Mouse (Mus musculus) heart, postnatal 0 days (tissue): ENCODE data around the gene Hibadh. TPM values are rescaled to one million over a fixed set of nuclear protein-coding genes. Genes with fewer than 3 reads are reported as not detected.

Source experiments
- ATAC-seq: fragments of 200-750 bp; cut with Nextera tagmentation; 2 replicates; pipeline ENCODE4 v1.8.0; 2017; ENCODE audit warnings: low read depth, moderate number of reproducible peaks, moderate library complexity; ENCODE audit not compliant: insufficient read depth
- DNase-seq: peaks from one replicate; pipeline ENCODE4 v3.0.0-alpha.2; 2016; ENCODE audit warnings: low spot score
- H3K27ac ChIP-seq: fragments of 300-500 bp; sonication (generic); 2 replicates; pipeline ENCODE4 v1.5.1; 2014; ENCODE audit warnings: low read depth, mild to moderate bottlenecking
- H3K27me3 ChIP-seq: fragments of 300-500 bp; sonication (generic); 2 replicates; pipeline ENCODE4 v1.6.1; 2014; ENCODE audit warnings: low read length, mixed read lengths; ENCODE audit not compliant: control insufficient read depth, insufficient read depth
- H3K36me3 ChIP-seq: fragments of 300-500 bp; sonication (generic); replicated peaks from 2 replicates; pipeline ENCODE4 v1.6.1; 2014; ENCODE audit warnings: low read length, mixed read lengths; ENCODE audit not compliant: control insufficient read depth, insufficient read depth
- H3K4me1 ChIP-seq: fragments of 300-500 bp; sonication (generic); 2 replicates; pipeline ENCODE4 v1.6.1; 2014; ENCODE audit warnings: antibody characterized with exemption; ENCODE audit not compliant: control insufficient read depth, insufficient read depth
- H3K4me2 ChIP-seq: fragments of 300-500 bp; sonication (generic); 2 replicates; pipeline ENCODE4 v1.6.1; 2014; ENCODE audit warnings: low read depth, mild to moderate bottlenecking, low read length, moderate library complexity
- H3K4me3 ChIP-seq: fragments of 300-500 bp; sonication (generic); 2 replicates; pipeline ENCODE4 v1.5.1; 2014; ENCODE audit warnings: low read depth, low read length
- H3K9ac ChIP-seq: fragments of 300-500 bp; sonication (generic); replicated peaks from 2 replicates; pipeline ENCODE4 v1.6.1; 2014; ENCODE audit warnings: low read depth, low read length, mixed read lengths
- H3K9me3 ChIP-seq: fragments of 300-500 bp; sonication (generic); replicated peaks from 2 replicates; pipeline ENCODE4 v1.6.1; 2016; ENCODE audit warnings: low read length; ENCODE audit not compliant: control insufficient read depth
- CTCF ChIP-seq: IDR thresholded peaks from 2 replicates; pipeline ENCODE4 v1.5.1; 2016; ENCODE audit warnings: antibody characterized with exemption, control low read depth, low read depth
- EP300 ChIP-seq: IDR thresholded peaks from 2 replicates; pipeline ENCODE4 v1.6.1; 2016; ENCODE audit warnings: antibody characterized with exemption, low read depth
- WGBS: fragments of 180-500 bp; shearing (Covaris S2); extraction: QIAGEN DNeasy Blood & Tissue Kit; methylation state at CpG from one replicate; pipeline ENCODE4 v1.1.7; 2014; 5-methylcytosine and 5-hydroxymethylcytosine counted together
- polyA plus RNA-seq: library from polyadenylated mRNA; unstranded; fragments of >200 nt; fragmentation: Nextera tagmentation; extraction: Ambion mirVana; gene quantifications from 2 replicates; pipeline ENCODE4 v1.2.1, GENCODE M21; 2015
- total RNA-seq: library from RNA; depleted of rRNA; stranded (reverse); fragments of >200 nt; gene quantifications from 2 replicates; pipeline ENCODE4 v1.2.3, GENCODE M21; 2014; ENCODE audit warnings: low replicate concordance; rRNA removed

Hibadh gene
- total RNA-seq (82.2 and 111 TPM in 2 replicates), polyA plus RNA-seq (228 and 232 TPM in 2 replicates)

DNA sequence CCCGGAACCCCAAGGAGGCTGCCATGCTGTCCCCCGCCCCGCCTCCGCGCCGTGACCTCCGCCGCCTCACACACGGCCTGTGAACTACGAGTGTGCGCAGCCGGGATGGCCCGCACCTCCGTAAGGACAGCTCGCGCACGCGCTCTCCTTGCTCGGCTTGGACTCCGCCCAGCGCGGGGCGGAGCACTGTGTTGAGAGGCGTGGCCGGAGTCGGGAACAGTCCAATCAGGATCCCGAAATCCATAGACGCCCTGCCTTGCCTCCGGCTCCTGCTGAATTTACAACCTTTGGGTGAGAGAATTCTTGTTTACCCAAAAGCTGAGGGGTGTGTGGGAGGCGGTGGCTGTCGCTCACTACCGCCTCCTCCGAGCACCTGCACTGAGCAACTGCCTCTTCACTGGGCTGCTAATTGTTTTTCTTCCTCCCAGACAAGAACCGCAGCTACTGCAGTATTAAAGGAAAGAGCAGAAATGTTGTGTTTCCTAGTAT is at the start of gene Hibadh:
TSS of gene Hibadh (minus strand) at position 166 of the 489 bp plus-strand sequence.
- Histone ChIP-seq H3K4me3 (peak within 1 kb of the TSS; percentile 78), H3K36me3 (no peaks in the 10 kb centered on the region), H3K27me3 (no peaks in the 10 kb centered on the region), H3K4me2 (peak within 1 kb of the TSS; percentile 68), H3K4me1 (peaks cover 11% of the 10 kb centered on the region), H3K9me3 (no peaks in the 10 kb centered on the region), H3K27ac (peak within 1 kb of the TSS; percentile 90), H3K9ac (peak within 1 kb of the TSS; percentile 80)
- ATAC-seq, result peak; percentile 100
- WGBS, result under 1% methylated on average over 34 of the region's 34 CpGs
- DNase-seq, result peak; percentile 97
- TF ChIP-seq EP300, result no peak
- TF ChIP-seq CTCF, result no peak

GRCm38 (mm10) chr6:52686901-52687500 is 46.8 kb upstream of the Hibadh start:
- WGBS, result 76% methylated on average over 5 of the region's 5 CpGs
- 0 out of 2 replicates have a peak, but pooled peaks cover 1% of the 10 kb centered on the region for H3K4me1 ChIP-seq
- H3K9ac ChIP-seq, result no peak overlapping the region
- H3K4me2 ChIP-seq, result no peak overlapping the region
- no peak for ATAC-seq
- no peak overlapping the region for H3K4me3 ChIP-seq
- DNase-seq, result no peak
- no peak overlapping the region for H3K27ac ChIP-seq
- H3K9me3 ChIP-seq, result 0 out of 2 replicates have a peak, but pooled peaks cover 3% of the 10 kb centered on the region
- H3K27me3 ChIP-seq, result no peaks in the 10 kb centered on the region
- no peaks in the 10 kb centered on the region for H3K36me3 ChIP-seq
- no peak for TF ChIP-seq CTCF
- no peak for TF ChIP-seq EP300

- no peak for ATAC-seq
- no peaks in the 10 kb centered on the region for H3K36me3 ChIP-seq
- 68% methylated on average over 3 of the region's 3 CpGs for WGBS
- no peak overlapping the region for H3K9ac ChIP-seq
- H3K4me1 ChIP-seq, result no peaks in the 10 kb centered on the region
- no peaks in the 10 kb centered on the region for H3K9me3 ChIP-seq
- H3K27me3 ChIP-seq, result no peaks in the 10 kb centered on the region
- H3K4me2 ChIP-seq, result no peak overlapping the region
- no peak for DNase-seq
- no peak overlapping the region for H3K27ac ChIP-seq
- TF ChIP-seq CTCF (no peak), EP300 (no peak)
- no peak overlapping the region for H3K4me3 ChIP-seq
Observed at GRCm38 (mm10) chr6:52682607-52683006, 42.4 kb upstream of the Hibadh start.

GRCm38 (mm10) chr6:52681847-52682485 is 41.8 kb upstream of the Hibadh start:
- ATAC-seq (no peak), DNase-seq (no peak)
- WGBS, result 68% methylated on average over 6 of the region's 6 CpGs
- H3K4me3 ChIP-seq, result no peak overlapping the region
- no peaks in the 10 kb centered on the region for H3K9me3 ChIP-seq
- H3K9ac ChIP-seq, result no peak overlapping the region
- H3K27me3 ChIP-seq, result no peaks in the 10 kb centered on the region
- TF ChIP-seq CTCF (no peak), EP300 (no peak)
- no peak overlapping the region for H3K4me2 ChIP-seq
- H3K27ac ChIP-seq, result no peak overlapping the region
- no peaks in the 10 kb centered on the region for H3K4me1 ChIP-seq
- no peaks in the 10 kb centered on the region for H3K36me3 ChIP-seq

DNA sequence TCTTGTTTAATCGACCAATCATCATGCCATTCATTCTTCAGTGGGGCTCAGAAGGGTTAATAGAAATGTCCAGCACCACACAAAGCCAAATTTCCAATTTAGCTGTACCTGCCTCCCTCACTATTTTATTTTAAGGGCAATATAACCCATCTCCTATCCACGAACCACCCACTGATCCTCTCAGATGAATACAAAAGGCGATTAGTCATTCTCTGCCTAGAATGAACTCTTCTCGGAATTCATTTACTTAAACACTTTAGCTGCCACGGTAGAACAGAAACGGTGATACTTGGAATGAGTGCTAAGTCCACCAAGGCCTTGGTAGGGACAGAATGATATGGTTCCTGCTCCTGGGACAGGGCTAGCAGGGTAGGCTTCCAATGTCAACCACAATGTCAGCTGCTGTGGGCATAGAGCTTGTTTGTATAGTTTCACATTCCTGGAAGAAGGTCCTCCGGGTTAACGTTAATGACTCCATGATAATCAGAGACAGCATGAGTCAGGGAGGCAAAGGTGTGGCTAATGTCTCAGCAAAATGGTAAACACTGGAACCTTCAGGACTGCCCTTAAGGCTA is 40.4 kb upstream of the Hibadh start:
- 55% methylated on average over 8 of the region's 8 CpGs for WGBS
- TF ChIP-seq CTCF (no peak), EP300 (no peak)
- no peak overlapping the region for H3K4me2 ChIP-seq
- no peak overlapping the region for H3K27ac ChIP-seq
- DNase-seq (no peak), ATAC-seq (no peak)
- no peaks in the 10 kb centered on the region for H3K9me3 ChIP-seq
- H3K27me3 ChIP-seq, result no peaks in the 10 kb centered on the region
- no peak overlapping the region for H3K9ac ChIP-seq
- no peak overlapping the region for H3K4me3 ChIP-seq
- H3K4me1 ChIP-seq, result no peaks in the 10 kb centered on the region
- H3K36me3 ChIP-seq, result no peaks in the 10 kb centered on the region
